Mouse (Mus musculus) C2C12 (cell line): ENCODE measurements around the gene Brd2. TPM values are rescaled to one million over a fixed set of nuclear protein-coding genes. Genes with fewer than 3 reads are reported as not detected.

Source experiments
- H3K27me3 ChIP-seq: one replicate; pipeline ENCODE4 v1.6.1; 2011; ENCODE audit not compliant: control insufficient read depth, insufficient read depth, insufficient read length
- H3K36me3 ChIP-seq: one replicate; pipeline ENCODE4 v1.6.1; 2011; ENCODE audit not compliant: control insufficient read depth, insufficient read depth
- H3K4me3 ChIP-seq: one replicate; pipeline ENCODE4 v1.5.1; 2011; ENCODE audit warnings: mild to moderate bottlenecking, control low read depth; ENCODE audit not compliant: poor library complexity, insufficient read depth, severe bottlenecking
- H3K79me2 ChIP-seq: one replicate; pipeline ENCODE4 v1.6.1; 2011; ENCODE audit not compliant: control insufficient read depth, insufficient read depth
- H3K79me3 ChIP-seq: one replicate; pipeline ENCODE4 v1.6.1; 2011; ENCODE audit warnings: low read depth, control low read depth
- H3ac ChIP-seq: one replicate; pipeline ENCODE3; 2011; ENCODE audit warnings: low read depth; ENCODE audit not compliant: control insufficient read depth, insufficient read length
- CEBPB ChIP-seq: IDR thresholded peaks from one replicate; pipeline ENCODE4 v1.6.1; 2011; ENCODE audit warnings: low read depth, mild to moderate bottlenecking, control low read depth, moderate library complexity
- CTCF ChIP-seq: IDR thresholded peaks from one replicate; pipeline ENCODE4 v1.5.1; 2011; ENCODE audit not compliant: control insufficient read depth, insufficient read depth, insufficient read length
- FOSL1 ChIP-seq: IDR thresholded peaks from one replicate; pipeline ENCODE4 v1.8.0; 2011; ENCODE audit warnings: mild to moderate bottlenecking, low read length; ENCODE audit not compliant: poor library complexity, insufficient read depth, severe bottlenecking
- MAX ChIP-seq: IDR thresholded peaks from one replicate; pipeline ENCODE4 v1.6.1; 2011; ENCODE audit warnings: mild to moderate bottlenecking, control low read depth
- MYOD1 ChIP-seq: IDR thresholded peaks from one replicate; pipeline ENCODE4 v1.6.1; 2011; ENCODE audit warnings: low read depth; ENCODE audit not compliant: control insufficient read depth, insufficient read length
- MYOG ChIP-seq: IDR thresholded peaks from one replicate; pipeline ENCODE4 v1.6.1; 2011; ENCODE audit not compliant: control insufficient read depth, insufficient read length; ENCODE audit errors: extremely low read depth
- USF1 ChIP-seq: IDR thresholded peaks from one replicate; pipeline ENCODE4 v1.6.1; 2011; ENCODE audit warnings: low read depth, mild to moderate bottlenecking, control low read depth, moderate library complexity
- polyA plus RNA-seq: library from polyadenylated mRNA; unstranded; fragments of >200 nt; fragmentation: generic; extraction: Trizol; gene quantifications from one replicate; pipeline ENCODE4 v1.2.1, GENCODE M21; 2012; ENCODE audit warnings: missing spikeins

The Brd2 gene
- polyA plus RNA-seq, 1 experiment, result 127 TPM

DNA sequence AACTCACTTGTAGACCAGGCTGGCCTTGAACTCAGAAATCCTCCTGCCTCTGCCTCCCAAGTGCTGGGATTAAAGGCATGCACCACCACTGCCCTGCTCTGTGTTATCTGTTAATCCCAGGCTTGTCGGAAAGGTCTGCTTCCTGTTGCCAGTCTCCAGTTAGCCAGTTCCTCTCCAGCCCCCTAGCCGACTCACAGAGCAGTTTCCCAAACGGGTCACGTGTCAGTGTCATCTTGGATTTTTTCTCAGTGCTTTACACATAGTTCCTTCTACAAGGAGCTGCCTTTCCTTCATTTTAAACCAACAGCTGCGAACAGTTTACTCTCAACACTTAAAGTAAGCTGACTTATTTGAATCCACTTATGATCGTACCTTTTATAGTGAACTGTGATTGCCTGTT, 2.2 kb upstream of the Brd2 start:
- H3K79me2 ChIP-seq, result peaks cover 77% of the 10 kb centered on the region
- no peak overlapping the region for H3K4me3 ChIP-seq
- peaks cover 8% of the 10 kb centered on the region for H3K36me3 ChIP-seq
- peaks cover 41% of the 10 kb centered on the region for H3K79me3 ChIP-seq
- H3K27me3 ChIP-seq, result no peaks in the 10 kb centered on the region
- no peak for TF ChIP-seq FOSL1
- peak; percentile 55 for TF ChIP-seq USF1
- H3ac ChIP-seq, result no peak overlapping the region

DNA sequence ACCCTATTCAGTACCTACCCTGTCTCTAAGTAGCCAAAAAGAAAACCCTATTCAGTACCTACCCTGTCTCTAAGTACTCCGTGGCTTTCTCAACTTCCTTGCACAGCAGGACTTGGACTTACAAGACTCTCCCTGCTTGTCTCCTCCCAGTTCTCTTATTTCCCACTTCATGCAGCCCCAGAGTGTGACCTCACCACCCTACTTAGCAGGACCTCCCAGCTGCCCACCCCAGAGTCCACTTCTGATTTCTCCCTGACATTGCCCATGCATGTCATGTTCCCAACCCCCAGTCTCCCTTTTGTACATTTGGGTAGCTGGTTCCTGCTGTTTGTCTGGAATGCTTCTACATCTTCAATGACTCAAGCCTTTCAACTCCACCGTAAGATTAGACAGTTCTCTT, 1.1 kb upstream of the Brd2 start:
- peak overlapping the region; percentile 86 for H3K4me3 ChIP-seq
- H3K36me3 ChIP-seq, result peaks cover 13% of the 10 kb centered on the region
- peaks cover 45% of the 10 kb centered on the region for H3K79me3 ChIP-seq
- peak overlapping the region; percentile 27 for H3ac ChIP-seq
- H3K79me2 ChIP-seq, result peaks cover 87% of the 10 kb centered on the region
- TF ChIP-seq CTCF, result no peak
- H3K27me3 ChIP-seq, result no peaks in the 10 kb centered on the region

DNA sequence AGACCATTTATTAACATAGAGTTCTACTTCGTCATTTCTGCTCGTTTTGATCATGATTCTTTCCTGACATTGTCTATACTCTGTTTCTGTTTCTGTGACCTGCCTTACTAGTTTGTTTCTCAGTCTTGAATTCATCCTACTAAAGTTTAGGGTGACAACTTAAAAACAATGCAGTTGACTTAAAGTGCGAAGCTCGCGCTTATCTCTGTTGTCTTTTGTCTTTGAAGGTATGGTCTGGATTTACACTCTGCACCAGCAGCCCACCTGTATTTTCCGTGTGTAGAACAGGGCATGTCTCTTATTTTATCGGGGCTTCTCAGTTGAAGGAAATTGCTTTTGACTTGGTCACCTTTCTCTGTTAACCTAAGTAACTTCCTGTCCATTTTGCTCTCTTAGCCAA, 677 bp upstream of the Brd2 start:
- Histone ChIP-seq H3K36me3 (peaks cover 15% of the 10 kb centered on the region), H3K4me3 (peak overlapping the region; percentile 86), H3K79me2 (peaks cover 91% of the 10 kb centered on the region), H3K79me3 (peaks cover 50% of the 10 kb centered on the region), H3ac (peak overlapping the region; percentile 71), H3K27me3 (no peaks in the 10 kb centered on the region)
- TF ChIP-seq CTCF (no peak), MYOD1 (no peak), USF1 (no peak), MAX (no peak), MYOG (no peak), FOSL1 (no peak), CEBPB (no peak)

DNA sequence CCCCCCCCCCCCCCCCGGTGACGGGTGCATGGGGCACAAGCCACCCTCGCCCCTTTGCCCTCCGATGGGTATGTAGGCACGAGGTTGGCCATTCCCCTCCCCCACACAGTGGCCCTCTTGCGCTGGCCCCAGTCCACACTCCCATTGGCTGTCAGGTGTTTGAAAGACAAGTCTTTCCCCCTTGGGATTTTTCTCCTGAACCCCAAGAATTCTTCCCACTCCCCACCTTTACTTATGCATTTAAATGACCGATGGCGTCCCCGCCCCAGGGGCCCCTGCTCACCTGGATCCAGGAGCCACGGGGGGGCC, 601 bp downstream of the Brd2 start:
- H3K4me3 ChIP-seq, result peak overlapping the region; percentile 86
- H3K36me3 ChIP-seq, result peaks cover 28% of the 10 kb centered on the region
- H3ac ChIP-seq, result peak overlapping the region; percentile 99
- peaks cover 62% of the 10 kb centered on the region for H3K79me3 ChIP-seq
- peaks cover 95% of the 10 kb centered on the region for H3K79me2 ChIP-seq
- no peak for TF ChIP-seq MAX
- TF ChIP-seq MYOD1, result no peak
- TF ChIP-seq MYOG, result no peak
- no peak for TF ChIP-seq CEBPB
- TF ChIP-seq FOSL1, result no peak
- no peak for TF ChIP-seq USF1
- no peak for TF ChIP-seq CTCF
- H3K27me3 ChIP-seq, result no peaks in the 10 kb centered on the region

DNA sequence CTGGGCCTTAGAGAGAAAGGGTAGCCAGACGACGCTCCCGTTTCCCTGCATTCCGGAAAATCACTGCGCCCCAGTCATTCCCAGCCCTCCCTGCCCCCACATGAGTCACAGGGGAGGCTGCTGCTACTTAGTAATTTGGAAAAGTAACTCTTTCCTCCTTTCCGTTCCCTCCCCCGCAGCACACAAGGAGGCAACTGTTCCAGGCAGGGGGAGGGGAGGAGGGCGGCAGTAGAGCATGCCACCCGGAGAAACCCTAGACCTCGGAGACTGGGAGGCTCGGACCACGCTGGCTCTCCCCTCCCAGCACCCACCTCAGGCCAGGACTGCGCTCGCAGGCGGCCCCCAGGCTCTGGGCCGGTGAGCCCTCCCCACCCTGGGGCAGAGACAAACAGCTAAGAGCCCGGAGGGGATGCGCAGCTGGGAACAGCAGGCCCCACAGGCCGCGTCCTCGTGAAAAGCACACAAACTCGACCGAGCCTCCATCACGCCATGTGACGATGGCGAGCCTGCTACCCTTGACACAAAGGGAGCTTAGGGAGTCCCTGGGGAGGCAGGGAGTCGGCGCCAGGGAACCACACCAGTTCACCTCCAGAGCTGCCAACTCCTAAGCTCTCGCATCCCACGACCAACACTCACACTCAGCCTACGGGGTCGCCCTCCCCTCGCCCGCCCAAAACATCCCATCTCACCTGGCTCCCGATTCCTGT, 1.1 kb downstream of the Brd2 start:
- peaks cover 66% of the 10 kb centered on the region for H3K79me3 ChIP-seq
- H3K4me3 ChIP-seq, result peak overlapping the region; percentile 86
- H3ac ChIP-seq, result peak overlapping the region; percentile 99
- TF ChIP-seq USF1 (no peak), CTCF (no peak), MAX (no peak), MYOD1 (no peak), FOSL1 (no peak), MYOG (no peak), CEBPB (no peak)
- H3K36me3 ChIP-seq, result peaks cover 33% of the 10 kb centered on the region
- H3K27me3 ChIP-seq, result no peaks in the 10 kb centered on the region
- peaks cover 95% of the 10 kb centered on the region for H3K79me2 ChIP-seq

DNA sequence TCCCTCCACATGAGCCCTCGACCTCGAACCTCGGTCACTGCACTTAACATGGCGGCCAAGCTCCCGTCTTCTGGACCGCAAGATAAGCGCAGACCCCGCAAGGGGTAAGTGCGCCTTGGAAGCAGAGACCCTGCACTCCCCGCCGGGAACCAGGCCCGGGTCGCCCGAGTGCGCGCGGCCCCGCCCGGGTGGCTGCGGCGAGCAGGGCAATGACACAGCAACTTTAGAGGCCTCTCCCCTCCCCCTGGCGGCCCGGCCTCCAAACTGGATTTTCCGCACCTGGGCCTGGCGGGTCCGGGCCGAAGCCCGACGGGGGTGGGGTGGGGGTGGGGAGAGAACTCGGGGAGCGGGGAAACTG, 1.6 kb downstream of the Brd2 start:
- no peak for TF ChIP-seq FOSL1
- no peak for TF ChIP-seq MYOG
- TF ChIP-seq USF1, result no peak
- no peak for TF ChIP-seq MAX
- no peak for TF ChIP-seq MYOD1
- no peak for TF ChIP-seq CTCF
- Histone ChIP-seq H3ac (peak overlapping the region; percentile 92), H3K79me3 (peaks cover 68% of the 10 kb centered on the region), H3K4me3 (peak overlapping the region; percentile 86), H3K27me3 (no peaks in the 10 kb centered on the region), H3K36me3 (peaks cover 38% of the 10 kb centered on the region), H3K79me2 (peaks cover 95% of the 10 kb centered on the region)
